Comparison of ENCODE assay signal across 9 mouse cellular contexts in genomic region chr3:68534571-68535051, GRCm38 (mm10).
DNase-seq lines count a peak whose midpoint lies in the region; ATAC-seq lines count a peak whose summit lies in the region.
"Had no signal": no experiment of that assay in that cellular context is flagged by ENCODE, and none has a peak within 500 bp of the region (broad histone marks: within the 10 kb centered on the region; RNA-seq: fewer than 3 reads in every experiment).

No protein-coding gene starts in this region.

- peak overlapping the region; percentile 38 for H3K4me2 ChIP-seq in heart, embryonic 13.5 days

- peaks cover 6% of the 10 kb centered on the region; the same call in 1 of the 2 replicates for H3K36me3 ChIP-seq in heart, embryonic 13.5 days

- H3K27me3 ChIP-seq in heart, embryonic 13.5 days (replicated peaks) = no peaks in the 10 kb centered on the region

- peaks cover 47% of the 10 kb centered on the region for H3K4me1 ChIP-seq in heart, embryonic 13.5 days

- H3K27ac ChIP-seq in heart, embryonic 13.5 days (replicated peaks) = peak overlapping the region; percentile 92

- 10% methylated on average over 6 of the region's 7 CpGs for WGBS in heart, embryonic 13.5 days

- H3K9ac ChIP-seq in heart, embryonic 13.5 days = peak overlapping the region; percentile 48

- DNase-seq in testis, postnatal 14 days (ENCODE audit: low spot score) = peak; percentile 6
- DNase-seq in testis, postnatal 10 days (ENCODE audit: low spot score) = no peak
- peak; percentile 63 for DNase-seq in kidney, postnatal 10 days
- peak; percentile 66 for DNase-seq in yolk sac, embryonic 10.5 days (ENCODE audit: low spot score)
- no peak for DNase-seq in urinary bladder, postnatal 25 days (ENCODE audit: low spot score)
- DNase-seq in cerebellum, postnatal 25 days = no peak

- H3K4me3 ChIP-seq in heart, embryonic 13.5 days = no peak overlapping the region
- H3K4me3 ChIP-seq: erythroblast, embryonic 14.5 days had no signal

- peak; percentile 54; the same call in 1 of the 2 replicates for ATAC-seq in heart, embryonic 13.5 days (ENCODE audit: extremely low read depth, insufficient number of reproducible peaks, low FRiP score, low TSS enrichment)
- ATAC-seq in cerebellum, adult (ENCODE audit: insufficient number of reproducible peaks, low FRiP score, low TSS enrichment) = no peak

- H3K9me3 ChIP-seq in heart, embryonic 13.5 days = no peaks in the 10 kb centered on the region; the same call in 1 of the 2 replicates

Comparison
In these comparisons a context has a peak if more than half of its experiments do, and no peak if none do; other contexts are left out.
1. DNase-seq: peak in testis, postnatal 14 days (single experiment), kidney, postnatal 10 days (single experiment) and yolk sac, embryonic 10.5 days (single experiment); none in testis, postnatal 10 days (single experiment), urinary bladder, postnatal 25 days (single experiment) and cerebellum, postnatal 25 days (0 of 2).